Mouse (Mus musculus): ENCODE data around the gene Hist2h3b.

DNA sequence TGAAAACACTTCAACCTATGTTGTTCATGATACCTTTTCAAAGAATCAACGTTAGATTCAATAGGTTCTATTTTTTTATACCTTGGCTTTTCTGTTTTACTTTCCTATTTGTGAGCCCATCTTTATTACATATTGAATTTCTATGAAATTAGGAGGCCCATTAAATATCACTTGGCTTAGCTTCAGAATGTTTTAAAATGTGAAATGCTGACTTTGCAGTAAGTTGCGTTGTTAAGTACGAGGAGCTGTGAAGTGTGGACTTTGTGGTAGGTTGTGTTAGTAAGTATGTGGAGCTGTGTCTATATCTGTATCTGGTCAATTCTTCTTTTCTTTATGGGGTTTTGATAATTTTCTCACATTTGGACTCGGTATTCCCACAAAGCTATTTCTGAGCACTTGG is 29.9 kb downstream of the Hist2h3b start:
- TF ChIP-seq POLR2A (IDR thresholded peaks at IDR 0.05; ENCODE audit: low read depth, low read length) (no peak), CTCF (IDR thresholded peaks at IDR 0.05; ENCODE audit: borderline replicate concordance, insufficient read depth, low read length) (no peak)

Data from embryonic fibroblast, embryonic 13.5 days (primary cell).